Mouse (Mus musculus) intestine, embryonic 16.5 days (tissue): ENCODE results near the gene Lrrk2. TPM values are rescaled to one million over a fixed set of nuclear protein-coding genes. Genes with fewer than 3 reads are reported as not detected.
"Not testable (repeated sequence)": the region's sequence is repeated elsewhere in the genome, so short reads cannot be mapped to it uniquely, and the experiment has no call there.

Experiments
- ATAC-seq: fragments of 200-750 bp; cut with Nextera tagmentation; 2 replicates; pipeline ENCODE4 v1.8.0; 2017; ENCODE audit warnings: moderate TSS enrichment, moderate library complexity
- H3K27ac ChIP-seq: fragments of 300-500 bp; sonication (generic); 2 replicates; pipeline ENCODE4 v1.5.1; 2014; ENCODE audit warnings: mild to moderate bottlenecking, low read length
- H3K27me3 ChIP-seq: fragments of 300-500 bp; sonication (generic); replicated peaks from 2 replicates; pipeline ENCODE4 v1.6.1; 2014; ENCODE audit warnings: low read length, control low read depth, mixed read lengths; ENCODE audit not compliant: control insufficient read depth, insufficient read depth
- H3K36me3 ChIP-seq: fragments of 300-500 bp; sonication (generic); 2 replicates; pipeline ENCODE4 v1.6.1; 2014; ENCODE audit warnings: low read length, control low read depth; ENCODE audit not compliant: control insufficient read depth, insufficient read depth
- H3K4me1 ChIP-seq: fragments of 300-500 bp; sonication (generic); 2 replicates; pipeline ENCODE4 v1.6.1; 2014; ENCODE audit warnings: low read length, control low read depth, mixed read lengths; ENCODE audit not compliant: control insufficient read depth, insufficient read depth
- H3K4me2 ChIP-seq: fragments of 300-500 bp; sonication (generic); 2 replicates; pipeline ENCODE4 v1.6.1; 2014; ENCODE audit warnings: low read depth, low read length, control low read depth
- H3K4me3 ChIP-seq: fragments of 300-500 bp; sonication (generic); 2 replicates; pipeline ENCODE4 v1.5.1; 2014; ENCODE audit warnings: mild to moderate bottlenecking, low read length
- H3K9ac ChIP-seq: fragments of 300-500 bp; sonication (generic); 2 replicates; pipeline ENCODE4 v1.6.1; 2014; ENCODE audit warnings: low read depth, low read length
- H3K9me3 ChIP-seq: fragments of 300-500 bp; sonication (generic); 2 replicates; pipeline ENCODE4 v1.6.1; 2016; ENCODE audit warnings: low read length, control low read depth; ENCODE audit not compliant: control insufficient read depth
- WGBS: fragments of 180-500 bp; shearing (Covaris S2); extraction: QIAGEN DNeasy Blood & Tissue Kit; methylation state at CpG from one replicate; pipeline ENCODE4 v1.1.7; 2014; 5-methylcytosine and 5-hydroxymethylcytosine counted together
- polyA plus RNA-seq: library from polyadenylated mRNA; unstranded; fragments of >200 nt; fragmentation: Nextera tagmentation; extraction: Ambion mirVana; gene quantifications from 2 replicates; pipeline ENCODE4 v1.2.1, GENCODE M21; 2015

Gene Lrrk2
- polyA plus RNA-seq, 1 experiment from 2014 or later: 1.9 TPM

GRCm38 (mm10) chr15:91755756-91756155 lies 82.8 kb downstream of the Lrrk2 start:
- ATAC-seq: no peak
- no peaks in the 10 kb centered on the region for H3K36me3 ChIP-seq
- H3K4me1 ChIP-seq: no peaks in the 10 kb centered on the region
- H3K9me3 ChIP-seq: no peaks in the 10 kb centered on the region
- no peak overlapping the region for H3K4me2 ChIP-seq
- H3K4me3 ChIP-seq: no peak overlapping the region
- H3K27ac ChIP-seq: no peak overlapping the region
- H3K27me3 ChIP-seq: no peaks in the 10 kb centered on the region
- H3K9ac ChIP-seq: no peak overlapping the region
- WGBS: 85% methylated on average over 16 of the region's 16 CpGs

- ATAC-seq: no peak
- H3K9ac ChIP-seq: no peak overlapping the region
- no peaks in the 10 kb centered on the region for H3K4me1 ChIP-seq
- no peaks in the 10 kb centered on the region for H3K36me3 ChIP-seq
- no peak overlapping the region for H3K4me2 ChIP-seq
- H3K9me3 ChIP-seq: no peaks in the 10 kb centered on the region
- H3K27me3 ChIP-seq: no peaks in the 10 kb centered on the region
- WGBS: 53% methylated on average over 4 of the region's 4 CpGs
- no peak overlapping the region for H3K4me3 ChIP-seq
- no peak overlapping the region for H3K27ac ChIP-seq
Observed at GRCm38 (mm10) chr15:91772041-91772440, 99.1 kb downstream of the Lrrk2 start.

GRCm38 (mm10) chr15:91779166-91779565 lies 106.2 kb downstream of the Lrrk2 start:
- Histone ChIP-seq H3K27ac (no peak overlapping the region), H3K9me3 (no peaks in the 10 kb centered on the region), H3K4me3 (no peak overlapping the region), H3K27me3 (no peaks in the 10 kb centered on the region), H3K4me2 (no peak overlapping the region), H3K36me3 (no peaks in the 10 kb centered on the region), H3K4me1 (no peaks in the 10 kb centered on the region), H3K9ac (no peak overlapping the region)
- WGBS: 92% methylated on average over 9 of the region's 9 CpGs
- ATAC-seq: no peak

GRCm38 (mm10) chr15:91781172-91781571 lies 108.2 kb downstream of the Lrrk2 start:
- no peak overlapping the region for H3K9ac ChIP-seq
- 34% methylated on average over 6 of the region's 6 CpGs for WGBS
- no peak overlapping the region for H3K4me2 ChIP-seq
- no peak overlapping the region for H3K27ac ChIP-seq
- H3K9me3 ChIP-seq: no peaks in the 10 kb centered on the region
- ATAC-seq: no peak
- H3K27me3 ChIP-seq: no peaks in the 10 kb centered on the region
- H3K4me1 ChIP-seq: no peaks in the 10 kb centered on the region
- no peaks in the 10 kb centered on the region for H3K36me3 ChIP-seq
- no peak overlapping the region for H3K4me3 ChIP-seq

GRCm38 (mm10) chr15:91788338-91788737 lies 115.4 kb downstream of the Lrrk2 start:
- Histone ChIP-seq H3K4me3 (no peak overlapping the region), H3K27ac (no peak overlapping the region), H3K9me3 (no peaks in the 10 kb centered on the region), H3K4me1 (no peaks in the 10 kb centered on the region), H3K9ac (no peak overlapping the region), H3K27me3 (no peaks in the 10 kb centered on the region), H3K36me3 (no peaks in the 10 kb centered on the region), H3K4me2 (no peak overlapping the region)
- 85% methylated on average over 11 of the region's 11 CpGs for WGBS
- no peak for ATAC-seq

- Histone ChIP-seq H3K4me2 (no peak overlapping the region), H3K27me3 (no peaks in the 10 kb centered on the region), H3K27ac (no peak overlapping the region), H3K9ac (no peak overlapping the region), H3K4me3 (no peak overlapping the region), H3K36me3 (no peaks in the 10 kb centered on the region), H3K4me1 (no peaks in the 10 kb centered on the region), H3K9me3 (no peaks in the 10 kb centered on the region)
- no peak for ATAC-seq
- 77% methylated on average over 4 of the region's 4 CpGs for WGBS
Observed at GRCm38 (mm10) chr15:91806463-91806862, 133.5 kb downstream of the Lrrk2 start.

- no peak for ATAC-seq
- 72% methylated on average over 6 of the region's 6 CpGs for WGBS
Observed at GRCm38 (mm10) chr15:91835319-91835718, 162.3 kb downstream of the Lrrk2 start.

GRCm38 (mm10) chr15:91837965-91838364 lies 165.0 kb downstream of the Lrrk2 start, which contains the start of gene Smgc:
Smgc (plus strand) TSS chr15:91838265.
- 84% methylated on average over 7 of the region's 7 CpGs for WGBS
- Histone ChIP-seq H3K27ac (no peak within 1 kb of the TSS), H3K27me3 (no peaks in the 10 kb centered on the region), H3K9me3 (no peaks in the 10 kb centered on the region), H3K36me3 (no peaks in the 10 kb centered on the region), H3K4me3 (no peak within 1 kb of the TSS), H3K9ac (no peak within 1 kb of the TSS), H3K4me2 (no peak within 1 kb of the TSS), H3K4me1 (no peaks in the 10 kb centered on the region)
- no peak for ATAC-seq

More at GRCm38 (mm10) chr15:91835319-91835718, 162.3 kb downstream of the Lrrk2 start:
- Histone ChIP-seq H3K36me3 (no peaks in the 10 kb centered on the region), H3K4me3 (no peak overlapping the region), H3K27me3 (no peaks in the 10 kb centered on the region), H3K4me2 (no peak overlapping the region), H3K27ac (no peak overlapping the region), H3K9ac (no peak overlapping the region), H3K4me1 (no peaks in the 10 kb centered on the region), H3K9me3 (no peaks in the 10 kb centered on the region)

- H3K4me1 ChIP-seq, H3K9ac ChIP-seq, H3K27ac ChIP-seq, H3K36me3 ChIP-seq, H3K4me3 ChIP-seq, H3K9me3 ChIP-seq, H3K4me2 ChIP-seq, H3K27me3 ChIP-seq, ATAC-seq: not testable (repeated sequence)
- 45% methylated on average over 5 of the region's 5 CpGs for WGBS
Observed at GRCm38 (mm10) chr15:91864130-91864529, 191.2 kb downstream of the Lrrk2 start.
